Mouse (Mus musculus) liver, adult 2 months (tissue): ENCODE measurements around the gene Apba3. TPM values are rescaled to one million over a fixed set of nuclear protein-coding genes. Genes with fewer than 3 reads are reported as not detected.
A peak's percentile ranks its signal among the peaks of the same experiment; 100 is the strongest.

Experiments
- DNase-seq: peaks from one replicate; pipeline ENCODE4 v3.0.0-alpha.2; 2011; ENCODE audit warnings: low read depth, low spot score; ENCODE audit errors: extremely low read depth
- H3K27ac ChIP-seq: fragments of 200-500 bp; replicated peaks from 2 replicates; pipeline ENCODE4 v1.5.1; 2012; ENCODE audit warnings: low read depth, mild to moderate bottlenecking, control low read depth, inconsistent platforms, low read length; ENCODE audit not compliant: insufficient read depth
- H3K27me3 ChIP-seq: fragments of 200-500 bp; 2 replicates; pipeline ENCODE4 v1.6.1; 2012; ENCODE audit warnings: mild to moderate bottlenecking, moderate library complexity, low read length, inconsistent platforms; ENCODE audit not compliant: control insufficient read depth, insufficient read depth
- H3K36me3 ChIP-seq: fragments of 200-500 bp; 2 replicates; pipeline ENCODE4 v1.6.1; 2012; ENCODE audit warnings: low read length, inconsistent platforms; ENCODE audit not compliant: control insufficient read depth, insufficient read depth
- H3K4me1 ChIP-seq: fragments of 200-500 bp; 2 replicates; pipeline ENCODE4 v1.6.1; 2011; ENCODE audit warnings: low read length; ENCODE audit not compliant: control insufficient read depth, insufficient read depth
- H3K4me3 ChIP-seq: fragments of 200-500 bp; 2 replicates; pipeline ENCODE4 v1.5.1; 2011; ENCODE audit warnings: low read depth, mild to moderate bottlenecking, control low read depth, low read length, moderate library complexity; ENCODE audit not compliant: insufficient read depth
- H3K79me2 ChIP-seq: fragments of 200-500 bp; 2 replicates; pipeline ENCODE4 v1.6.1; 2012; ENCODE audit warnings: inconsistent platforms, mild to moderate bottlenecking, low read length, moderate library complexity; ENCODE audit not compliant: control insufficient read depth, insufficient read depth
- H3K9ac ChIP-seq: fragments of 200-500 bp; 2 replicates; pipeline ENCODE4 v1.6.1; 2012; ENCODE audit warnings: low read depth, mild to moderate bottlenecking, control low read depth, inconsistent platforms, low read length
- CTCF ChIP-seq: fragments of 200-500 bp; IDR thresholded peaks from 2 replicates; pipeline ENCODE4 v1.5.1; 2011; ENCODE audit warnings: low read depth, low read length, control low read depth
- POLR2A ChIP-seq: fragments of 200-500 bp; IDR thresholded peaks from 2 replicates; pipeline ENCODE4 v1.6.1; 2011; ENCODE audit warnings: low read length, control low read depth; ENCODE audit not compliant: insufficient read depth; ENCODE audit errors: extremely low read depth
- WGBS: fragments of 180-500 bp; shearing (Covaris S2); methylation state at CpG from one replicate; pipeline ENCODE4 v1.1.7; 2018; 5-methylcytosine and 5-hydroxymethylcytosine counted together
- polyA plus RNA-seq: library from polyadenylated mRNA; depleted of rRNA; stranded (reverse); fragments of >200 nt; gene quantifications from 2 replicates; pipeline ENCODE4 v1.2.3, GENCODE M21; 2012
- total RNA-seq: library from RNA; depleted of rRNA; stranded (reverse); fragments of >200 nt; gene quantifications from 2 replicates; pipeline ENCODE4 v1.2.3, GENCODE M21; 2014

Apba3 gene
- total and polyA plus RNA-seq, 2 experiments = 30.5 to 143 TPM

GRCm38 (mm10) chr10:81318589-81319329 lies 52.0 kb downstream of the Apba3 start:
- peaks cover 18% of the 10 kb centered on the region for H3K4me1 ChIP-seq
- WGBS = 40% methylated on average over 13 of the region's 13 CpGs
- TF ChIP-seq POLR2A (no peak), CTCF (no peak)
- H3K27ac ChIP-seq = no peak overlapping the region; the same call in 1 of the 2 replicates
- no peak overlapping the region for H3K4me3 ChIP-seq
- no peaks in the 10 kb centered on the region for H3K27me3 ChIP-seq
- H3K36me3 ChIP-seq = no peaks in the 10 kb centered on the region; the same call in 1 of the 2 replicates
- H3K79me2 ChIP-seq = peaks cover 9% of the 10 kb centered on the region; the same call in 1 of the 2 replicates
- H3K9ac ChIP-seq = no peak overlapping the region
- DNase-seq = peak; percentile 69

- H3K27me3 ChIP-seq = no peaks in the 10 kb centered on the region
- no peak for DNase-seq
- 43% methylated on average over 8 of the region's 8 CpGs for WGBS
- H3K79me2 ChIP-seq = peaks cover 9% of the 10 kb centered on the region; the same call in 1 of the 2 replicates
- peaks cover 18% of the 10 kb centered on the region for H3K4me1 ChIP-seq
- no peak overlapping the region for H3K27ac ChIP-seq
- no peaks in the 10 kb centered on the region; the same call in 1 of the 2 replicates for H3K36me3 ChIP-seq
- no peak overlapping the region for H3K4me3 ChIP-seq
- peak overlapping the region; percentile 73; the same call in 1 of the 2 replicates for H3K9ac ChIP-seq
- no peak for TF ChIP-seq CTCF
- no peak for TF ChIP-seq POLR2A
Measured at GRCm38 (mm10) chr10:81319330-81319699, 52.6 kb downstream of the Apba3 start.

GRCm38 (mm10) chr10:81319741-81320549 lies 53.2 kb downstream of the Apba3 start:
- 0 out of 2 replicates have a peak, but pooled peaks have one; percentile 33 for TF ChIP-seq POLR2A
- TF ChIP-seq CTCF = no peak
- Histone ChIP-seq H3K9ac (peak overlapping the region; percentile 73), H3K4me1 (peaks cover 18% of the 10 kb centered on the region), H3K79me2 (peaks cover 9% of the 10 kb centered on the region; the same call in 1 of the 2 replicates), H3K36me3 (no peaks in the 10 kb centered on the region; the same call in 1 of the 2 replicates), H3K27ac (peak overlapping the region; percentile 74), H3K27me3 (no peaks in the 10 kb centered on the region), H3K4me3 (peak overlapping the region; percentile 36)
- WGBS = 1% methylated on average over 38 of the region's 38 CpGs
- DNase-seq = no peak

GRCm38 (mm10) chr10:81320550-81321347 lies 54.0 kb downstream of the Apba3 start, which contains the start of gene Cactin:
TSS of gene Cactin (plus strand) at chr10:81321103.
- Histone ChIP-seq H3K27ac (peak within 1 kb of the TSS; percentile 96), H3K4me1 (peaks cover 18% of the 10 kb centered on the region), H3K27me3 (no peaks in the 10 kb centered on the region), H3K79me2 (peaks cover 9% of the 10 kb centered on the region; the same call in 1 of the 2 replicates), H3K4me3 (peak within 1 kb of the TSS; percentile 96), H3K36me3 (peaks cover 2% of the 10 kb centered on the region; the same call in 1 of the 2 replicates), H3K9ac (peak within 1 kb of the TSS; percentile 94)
- peak; percentile 100 for DNase-seq
- under 1% methylated on average over 68 of the region's 68 CpGs for WGBS
- peak; percentile 65; the same call in 1 of the 2 replicates for TF ChIP-seq POLR2A
- TF ChIP-seq CTCF = no peak

GRCm38 (mm10) chr10:81321436-81321835 lies 54.7 kb downstream of the Apba3 start:
- peak overlapping the region; percentile 96 for H3K27ac ChIP-seq
- H3K4me1 ChIP-seq = peaks cover 18% of the 10 kb centered on the region
- peaks cover 7% of the 10 kb centered on the region for H3K36me3 ChIP-seq
- TF ChIP-seq POLR2A = no peak
- TF ChIP-seq CTCF = no peak
- peak overlapping the region; percentile 96 for H3K4me3 ChIP-seq
- H3K27me3 ChIP-seq = no peaks in the 10 kb centered on the region
- DNase-seq = no peak
- WGBS = under 1% methylated on average over 20 of the region's 20 CpGs
- H3K9ac ChIP-seq = peak overlapping the region; percentile 94
- H3K79me2 ChIP-seq = peaks cover 9% of the 10 kb centered on the region; the same call in 1 of the 2 replicates
